Mouse (Mus musculus): ENCODE data around the gene Ticrr.
A peak's percentile ranks its signal among the peaks of the same experiment; 100 is the strongest.

Ticrr gene

GRCm38 (mm10) chr7:79680231-79680630, 20.2 kb downstream of the Ticrr start:
- no peak for DNase-seq (ENCODE audit: low read depth, low spot score)

GRCm38 (mm10) chr7:79696495-79696894, 36.5 kb downstream of the Ticrr start:
- DNase-seq (ENCODE audit: low read depth, low spot score): no peak

- no peak for DNase-seq (ENCODE audit: low read depth, low spot score)
Observed at GRCm38 (mm10) chr7:79702755-79703154, 42.8 kb downstream of the Ticrr start.

GRCm38 (mm10) chr7:79705210-79705609, 45.2 kb downstream of the Ticrr start:
- no peak for DNase-seq (ENCODE audit: low read depth, low spot score)

- DNase-seq (ENCODE audit: low read depth, low spot score): peak; percentile 59
Observed at GRCm38 (mm10) chr7:79710130-79710607, 50.2 kb downstream of the Ticrr start.

GRCm38 (mm10) chr7:79710831-79711230, 50.8 kb downstream of the Ticrr start:
- DNase-seq (ENCODE audit: low read depth, low spot score): no peak

GRCm38 (mm10) chr7:79715187-79715981, 55.4 kb downstream of the Ticrr start, which contains the start of gene Kif7:
Gene Kif7 (minus strand): TSS chr7:79715720.
- peak; percentile 60 for DNase-seq (ENCODE audit: low read depth, low spot score)

- peak; percentile 27 for DNase-seq (ENCODE audit: low read depth, low spot score)
Observed at GRCm38 (mm10) chr7:79721386-79721977, 61.5 kb downstream of the Ticrr start.

GRCm38 (mm10) chr7:79727091-79727490, 67.1 kb downstream of the Ticrr start:
- DNase-seq (ENCODE audit: low read depth, low spot score): no peak

GRCm38 (mm10) chr7:79728219-79728618, 68.2 kb downstream of the Ticrr start:
- peak; percentile 54 for DNase-seq (ENCODE audit: low read depth, low spot score)

- DNase-seq (ENCODE audit: low read depth, low spot score): peak; percentile 55
Observed at GRCm38 (mm10) chr7:79729169-79729568, 69.2 kb downstream of the Ticrr start.

- no peak for DNase-seq (ENCODE audit: low read depth, low spot score)
Observed at GRCm38 (mm10) chr7:79729743-79730370, 69.9 kb downstream of the Ticrr start.

GRCm38 (mm10) chr7:79731438-79731837, 71.4 kb downstream of the Ticrr start:
- no peak for DNase-seq (ENCODE audit: low read depth, low spot score)

GRCm38 (mm10) chr7:79732622-79733021, 72.6 kb downstream of the Ticrr start, which contains the start of gene Plin1:
Gene Plin1 (minus strand): TSS chr7:79732903.
- no peak for DNase-seq (ENCODE audit: low read depth, low spot score)

- DNase-seq (ENCODE audit: low read depth, low spot score): no peak
Observed at GRCm38 (mm10) chr7:79734563-79734962, 74.6 kb downstream of the Ticrr start.

- no peak for DNase-seq (ENCODE audit: low read depth, low spot score)
Observed at GRCm38 (mm10) chr7:79736511-79736910, 76.5 kb downstream of the Ticrr start.

- no peak for DNase-seq (ENCODE audit: low read depth, low spot score)
Observed at GRCm38 (mm10) chr7:79738913-79739312, 78.9 kb downstream of the Ticrr start.

- DNase-seq (ENCODE audit: low read depth, low spot score): no peak
Observed at GRCm38 (mm10) chr7:79740279-79740678, 80.3 kb downstream of the Ticrr start.

GRCm38 (mm10) chr7:79742277-79742658, 82.3 kb downstream of the Ticrr start:
- no peak for DNase-seq (ENCODE audit: low read depth, low spot score)

GRCm38 (mm10) chr7:79742659-79743536, 82.9 kb downstream of the Ticrr start, which contains the start of the genes Pex11a and Wdr93:
Gene Pex11a (minus strand): TSS chr7:79743131.
Gene Wdr93 (plus strand): TSS chr7:79743163.
- DNase-seq (ENCODE audit: low read depth, low spot score): peak; percentile 70

- DNase-seq (ENCODE audit: low read depth, low spot score): no peak
Observed at GRCm38 (mm10) chr7:79744051-79744450, 84.1 kb downstream of the Ticrr start.

All from retina, postnatal 7 days (tissue).